Mouse (Mus musculus): ENCODE measurements around the gene Olfr1370.
A peak's percentile ranks its signal among the peaks of the same experiment; 100 is the strongest.
"Not testable (repeated sequence)": the region's sequence is repeated elsewhere in the genome, so short reads cannot be mapped to it uniquely, and the experiment has no call there.

Olfr1370 gene

DNA sequence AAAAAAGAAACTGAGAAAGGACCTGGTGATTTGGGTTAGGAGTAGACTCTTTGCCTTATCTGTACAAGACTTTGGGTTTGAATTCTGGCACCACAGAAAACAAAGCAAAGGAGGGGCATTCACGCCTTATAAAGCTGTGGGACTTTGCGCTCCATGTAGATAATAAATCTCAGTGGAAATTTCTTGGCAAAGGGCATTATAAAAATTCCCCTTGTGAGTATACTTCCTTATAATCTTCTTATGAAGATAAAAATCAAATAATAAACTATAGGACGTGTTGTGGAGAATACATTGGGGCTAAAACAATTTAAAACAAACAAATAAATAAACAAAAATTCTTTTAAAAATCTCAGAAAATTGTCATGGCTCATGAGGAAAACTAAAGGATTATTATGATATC is at the start of gene Olfr1370:
Gene Olfr1370 (minus strand): TSS at position 101 of the 400 bp plus-strand sequence.
- no peak for DNase-seq (ENCODE audit: low read depth, low spot score)

- DNase-seq (ENCODE audit: low read depth, low spot score) = no peak
These were observed 39.4 kb upstream of the Olfr1370 start for GRCm38 (mm10) chr13:21114121-21114520.

- not testable (repeated sequence) for DNase-seq (ENCODE audit: low read depth, low spot score)
These were observed 36.4 kb upstream of the Olfr1370 start, which contains the start of gene Olfr1369-ps1 for GRCm38 (mm10) chr13:21111183-21111582. Gene Olfr1369-ps1, plus strand, starts transcription at chr13:21111483.

- DNase-seq (ENCODE audit: low read depth, low spot score) = no peak
These were observed 35.7 kb upstream of the Olfr1370 start for GRCm38 (mm10) chr13:21110441-21110840.

DNA sequence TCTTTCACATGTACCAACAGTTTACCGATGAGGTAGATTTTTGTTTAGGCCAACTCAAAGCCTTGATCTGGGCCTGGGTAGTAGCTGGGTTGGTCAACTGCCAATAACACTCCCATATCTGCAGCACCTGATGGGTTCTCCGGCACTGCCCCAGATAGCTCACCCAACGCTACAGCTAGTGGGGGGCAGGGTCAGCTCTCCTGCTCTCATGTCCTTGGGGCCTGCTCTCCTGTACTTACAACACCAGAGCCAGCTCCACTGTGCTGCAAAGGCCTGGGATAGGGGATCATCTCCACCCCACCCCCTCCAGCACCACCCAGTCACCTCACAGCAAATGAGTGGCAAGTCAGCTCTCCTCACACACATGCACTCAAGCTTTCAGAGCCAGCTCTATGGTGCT is 35.0 kb upstream of the Olfr1370 start:
- no peak for DNase-seq (ENCODE audit: low read depth, low spot score)

- DNase-seq (ENCODE audit: low read depth, low spot score) = no peak
These were observed 7.9 kb upstream of the Olfr1370 start for GRCm38 (mm10) chr13:21082686-21083085.

GRCm38 (mm10) chr13:21066021-21066420 is 8.7 kb downstream of the Olfr1370 start:
- DNase-seq (ENCODE audit: low read depth, low spot score) = no peak

GRCm38 (mm10) chr13:21050118-21050517 is 24.6 kb downstream of the Olfr1370 start:
- peak; percentile 75 for DNase-seq (ENCODE audit: low read depth, low spot score)

- no peak for DNase-seq (ENCODE audit: low read depth, low spot score)
These were observed 34.1 kb downstream of the Olfr1370 start for GRCm38 (mm10) chr13:21040589-21041199.

GRCm38 (mm10) chr13:21035981-21036380 is 38.8 kb downstream of the Olfr1370 start:
- peak; percentile 82 for DNase-seq (ENCODE audit: low read depth, low spot score)

- peak; percentile 78 for DNase-seq (ENCODE audit: low read depth, low spot score)
These were observed 39.7 kb downstream of the Olfr1370 start for GRCm38 (mm10) chr13:21035011-21035410.

DNA sequence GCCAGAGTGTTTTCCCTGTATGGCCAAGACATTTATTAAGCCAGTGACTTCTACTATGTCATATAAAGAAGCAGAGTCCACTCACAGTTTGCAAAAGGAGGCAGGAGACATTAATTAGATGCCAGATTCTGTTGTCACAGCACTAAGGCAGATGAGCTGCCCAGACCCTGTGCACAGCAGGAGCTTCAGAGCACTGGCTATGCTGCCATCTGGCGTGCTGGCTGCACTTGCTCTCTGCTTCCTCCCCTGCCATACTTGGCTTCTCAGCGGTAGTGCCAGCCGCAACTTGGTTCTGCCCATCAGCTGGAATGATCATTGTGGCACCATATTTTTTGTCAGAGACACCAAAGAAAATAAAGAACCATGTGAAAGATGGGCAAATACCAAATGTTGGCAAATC is 41.6 kb downstream of the Olfr1370 start:
- peak; percentile 97 for DNase-seq (ENCODE audit: low read depth, low spot score)

GRCm38 (mm10) chr13:21024831-21025230 is 49.9 kb downstream of the Olfr1370 start:
- peak; percentile 31 for DNase-seq (ENCODE audit: low read depth, low spot score)
